Mouse (Mus musculus): ENCODE measurements at regions not wholly inside any gene's neighbourhood (a gene's known extent, or its start where the extent isn't known, plus 50 kb on each side); places are given as distances from the start of the nearest gene placed in this dataset.

DNA sequence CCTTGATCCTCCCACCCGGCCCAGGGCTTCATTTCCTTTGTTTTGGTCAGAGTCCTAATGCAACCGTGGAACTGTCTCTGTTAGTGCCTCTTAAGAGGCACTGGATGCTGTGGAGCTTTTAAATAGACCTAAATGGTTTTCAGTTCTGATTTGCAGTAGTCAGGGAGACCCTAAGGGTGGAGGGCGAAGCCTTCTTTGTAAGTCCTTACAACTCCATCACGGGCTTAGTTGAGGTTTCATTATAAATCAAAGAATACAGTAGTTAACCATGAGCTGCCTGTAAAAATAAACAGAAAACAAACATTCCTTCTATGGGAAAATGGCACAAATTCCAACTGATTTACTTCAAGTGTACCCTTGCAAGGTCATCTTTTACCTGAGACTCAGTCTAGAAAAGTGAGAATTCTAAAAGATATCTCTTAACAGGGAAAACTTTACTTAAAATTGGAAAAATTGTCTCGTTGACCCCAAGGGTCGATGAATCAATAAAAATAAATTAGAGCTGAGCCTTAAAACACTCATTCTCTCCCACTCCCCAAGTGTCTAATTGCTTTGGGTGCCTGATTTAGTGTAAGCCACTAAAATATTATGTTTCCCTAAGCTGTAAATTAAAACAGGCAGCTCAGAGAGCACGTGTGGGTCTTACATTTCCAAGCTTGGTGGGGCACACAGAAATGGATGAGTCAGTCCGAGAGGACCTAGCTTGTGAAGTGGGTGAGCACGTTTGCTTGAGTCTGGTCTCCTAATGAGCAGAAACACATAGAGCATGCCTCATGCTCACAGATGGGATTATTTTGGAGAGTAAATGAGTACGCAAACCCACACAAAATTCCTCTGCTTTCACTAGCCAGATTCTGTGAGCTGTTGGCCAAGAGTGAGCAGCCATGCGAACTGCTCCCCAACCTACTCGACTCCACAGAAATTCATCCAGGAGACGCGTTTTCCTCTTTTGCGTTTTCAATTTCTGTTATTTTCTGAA, 343.3 kb downstream of the Klf5 start:
- no peak for TF ChIP-seq CTCF (IDR thresholded peaks at IDR 0.05; ENCODE audit: borderline replicate concordance, insufficient read depth, low read length)
- no peak for TF ChIP-seq POLR2A (IDR thresholded peaks at IDR 0.05; ENCODE audit: low read depth, low read length)

Data from embryonic fibroblast, embryonic 13.5 days (primary cell).